Mouse (Mus musculus) cerebellum, adult 2 months (tissue): Measurements from ENCODE around the gene Edaradd.

Source experiments
- CTCF ChIP-seq: fragments of 200-500 bp; IDR thresholded peaks from 2 replicates; pipeline ENCODE4 v1.5.1; 2011; ENCODE audit warnings: low read depth, mild to moderate bottlenecking, control low read depth, low read length, moderate library complexity, borderline replicate concordance; ENCODE audit not compliant: insufficient read depth
- POLR2A ChIP-seq: fragments of 200-500 bp; IDR thresholded peaks from 2 replicates; pipeline ENCODE4 v1.6.1; 2011; ENCODE audit warnings: low read length, control low read depth, borderline replicate concordance; ENCODE audit not compliant: insufficient read depth

GRCm38 (mm10) chr13:12478301-12478700 is 41.9 kb downstream of the Edaradd start:
- no peak for TF ChIP-seq CTCF
- no peak for TF ChIP-seq POLR2A
